ENCODE assay signal across 8 mouse cellular contexts in genomic region chr6:51178799-51179398, GRCm38 (mm10).
A peak's percentile ranks its signal among the peaks of the same experiment; 100 is the strongest.
DNase-seq lines count a peak whose midpoint lies in the region; ATAC-seq and TF ChIP-seq lines count a peak whose summit lies in the region.

No protein-coding gene starts in this region.

- H3K9me3 ChIP-seq in heart, embryonic 15.5 days (replicated peaks), result no peaks in the 10 kb centered on the region
- no peaks in the 10 kb centered on the region for H3K9me3 ChIP-seq in limb, embryonic 13.5 days

- H3K4me1 ChIP-seq in heart, embryonic 15.5 days (replicated peaks), result peaks cover 14% of the 10 kb centered on the region
- H3K4me1 ChIP-seq in limb, embryonic 13.5 days, result peaks cover 25% of the 10 kb centered on the region

- DNase-seq in heart, postnatal 4 days, result no peak
- DNase-seq in R1 (ENCODE audit: low read depth, low spot score), result peak; percentile 19
- DNase-seq in thymus, postnatal 0 days (ENCODE audit: low spot score), result no peak
- DNase-seq in layer of hippocampus, adult 8-10 months (ENCODE audit: low spot score in 2 of 2), result no peak
- DNase-seq in adrenal gland, adult 18-20 months (ENCODE audit: low spot score in 2 of 2), result no peak

- no peaks in the 10 kb centered on the region for H3K79me3 ChIP-seq in C2C12 (ENCODE audit: low read depth)

- ATAC-seq in heart, embryonic 15.5 days (replicated peaks; ENCODE audit: insufficient number of reproducible peaks, insufficient read depth, low FRiP score, low read depth), result no peak
- peak; percentile 10; the same call in 1 of the 2 replicates for ATAC-seq in limb, embryonic 13.5 days (ENCODE audit: low FRiP score, low read depth)

- no peaks in the 10 kb centered on the region for H3K79me2 ChIP-seq in C2C12 (ENCODE audit: control insufficient read depth, insufficient read depth)

- H3ac ChIP-seq in C2C12 (ENCODE audit: control insufficient read depth, insufficient read length, low read depth), result no peak overlapping the region

- WGBS in heart, embryonic 15.5 days, result 2% methylated on average over 17 of the region's 17 CpGs
- under 1% methylated on average over 17 of the region's 17 CpGs for WGBS in limb, embryonic 13.5 days

- no peaks in the 10 kb centered on the region for H3K36me3 ChIP-seq in heart, embryonic 15.5 days
- H3K36me3 ChIP-seq in C2C12 (ENCODE audit: control insufficient read depth, insufficient read depth), result no peaks in the 10 kb centered on the region
- H3K36me3 ChIP-seq in limb, embryonic 13.5 days, result no peaks in the 10 kb centered on the region

- H3K4me3 ChIP-seq in heart, embryonic 15.5 days, result peak overlapping the region; percentile 14; the same call in 1 of the 2 replicates
- no peak overlapping the region for H3K4me3 ChIP-seq in C2C12 (ENCODE audit: insufficient read depth, poor library complexity, severe bottlenecking)
- H3K4me3 ChIP-seq in limb, embryonic 13.5 days, result peak overlapping the region; percentile 21

- H3K27ac ChIP-seq in heart, embryonic 15.5 days, result no peak overlapping the region
- H3K27ac ChIP-seq in limb, embryonic 13.5 days, result peak overlapping the region; percentile 55; the same call in 1 of the 2 replicates

- no peak overlapping the region for H3K9ac ChIP-seq in heart, embryonic 15.5 days
- no peak overlapping the region for H3K9ac ChIP-seq in limb, embryonic 13.5 days

- no peak for TF ChIP-seq CTCF in C2C12 (IDR thresholded peaks at IDR 0.05; ENCODE audit: control insufficient read depth, insufficient read depth, insufficient read length)

- peak overlapping the region; percentile 67 for H3K4me2 ChIP-seq in heart, embryonic 15.5 days
- H3K4me2 ChIP-seq in limb, embryonic 13.5 days (replicated peaks), result peak overlapping the region; percentile 68

- peaks cover 66% of the 10 kb centered on the region for H3K27me3 ChIP-seq in heart, embryonic 15.5 days
- H3K27me3 ChIP-seq in C2C12 (ENCODE audit: control insufficient read depth, insufficient read depth, insufficient read length), result peaks cover 6% of the 10 kb centered on the region
- peaks cover 12% of the 10 kb centered on the region for H3K27me3 ChIP-seq in limb, embryonic 13.5 days

TF ChIP-seq in C2C12, 6 proteins besides CTCF, POLR2A, EP300 and RAD21:
- TF ChIP-seq USF1 (IDR thresholded peaks at IDR 0.05; ENCODE audit: low read depth), result peak; percentile 8
- no peak for TF ChIP-seq FOSL1 (IDR thresholded peaks at IDR 0.05; ENCODE audit: insufficient read depth, low read length, poor library complexity, severe bottlenecking)
